Mouse (Mus musculus): ENCODE measurements around the gene Sesn1.

DNA sequence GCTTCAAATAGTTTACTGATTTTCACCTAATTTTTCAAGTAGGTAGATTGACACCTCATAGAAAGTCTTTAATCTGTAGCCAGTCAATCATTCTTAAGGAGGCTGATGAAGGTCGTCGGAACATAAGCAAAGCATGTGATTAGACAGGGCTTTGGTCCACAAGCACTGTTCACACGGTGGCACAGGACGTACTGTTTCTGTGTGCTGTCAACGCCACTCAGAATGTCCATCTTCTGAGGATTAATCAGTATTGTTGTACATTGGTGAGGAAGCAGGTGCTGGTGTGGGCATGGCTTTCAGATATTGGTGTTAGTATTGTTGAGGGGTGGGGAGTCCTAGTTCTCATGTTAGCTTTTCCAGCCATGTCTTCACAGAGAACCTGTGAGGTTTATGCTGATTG is 79.8 kb downstream of the Sesn1 start:
- no peak for TF ChIP-seq POLR2A (IDR thresholded peaks at IDR 0.05; ENCODE audit: low read depth, low read length)
- no peak for TF ChIP-seq CTCF (IDR thresholded peaks at IDR 0.05; ENCODE audit: extremely low read depth, insufficient read depth, insufficient read length, insufficient replicate concordance)

All from spleen, adult 2 months (tissue).